Comparison of ENCODE assay signal across 14 mouse cellular contexts in the genomic region with DNA sequence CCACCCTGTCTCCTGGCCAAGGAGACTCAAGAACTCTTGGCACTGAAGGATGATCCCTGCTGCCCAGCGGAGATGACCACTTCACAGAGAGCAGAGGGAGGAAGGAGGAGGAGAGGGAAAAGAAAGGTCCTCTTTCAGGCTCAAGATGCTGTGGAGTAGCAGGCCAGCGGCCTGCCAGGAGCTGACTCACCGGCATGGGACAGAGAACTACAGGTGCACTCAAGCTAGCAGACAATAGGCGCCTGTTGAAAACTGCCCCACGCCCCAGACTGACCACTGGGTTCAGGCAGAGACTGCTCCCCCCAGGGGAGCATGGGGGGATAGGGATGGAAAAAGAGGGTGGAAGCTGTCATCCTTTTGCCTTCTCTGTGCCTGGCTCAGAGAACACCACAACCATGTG.
DNase-seq lines count a peak whose midpoint lies in the region.
"Had no signal": no experiment of that assay in that cellular context is flagged by ENCODE, and none has a peak within 500 bp of the region (broad histone marks: within the 10 kb centered on the region; RNA-seq: fewer than 3 reads in every experiment).

No protein-coding gene starts in this region.

- peak; percentile 28 for DNase-seq in layer of hippocampus, adult 9-11 months
- DNase-seq in layer of hippocampus, adult 8-10 months (ENCODE audit: low spot score in 2 of 2): no peak
- peak; percentile 12 for DNase-seq in retina, postnatal 1 day
- no peak for DNase-seq in retina, embryonic 14.5 days (ENCODE audit: low spot score)
- peak; percentile 83 for DNase-seq in Muller cell, postnatal 12 days (ENCODE audit: inconsistent ontology term)
- DNase-seq in kidney, postnatal 14 days: no peak
- no peak for DNase-seq in adrenal gland, postnatal 10 days
- DNase-seq: adrenal gland, adult 8-10 months; B cell, adult 2 months; cerebellum, adult 11 months; cerebellum, postnatal 10 days; gastrocnemius, postnatal 36 days; heart, adult 11 months; heart, postnatal 36 days had no signal

Comparison
In these comparisons a context has a peak if more than half of its experiments do, and no peak if none do; other contexts are left out.
1. DNase-seq: peak in layer of hippocampus, adult 9-11 months (single experiment), retina, postnatal 1 day (single experiment) and Muller cell, postnatal 12 days (single experiment); none in layer of hippocampus, adult 8-10 months (0 of 2), retina, embryonic 14.5 days (single experiment), kidney, postnatal 14 days (single experiment) and adrenal gland, postnatal 10 days (single experiment).